Mouse (Mus musculus): ENCODE data around the gene Ndufs7.

Ndufs7 gene

GRCm38 (mm10) chr10:80293325-80293724 lies 44.4 kb downstream of the Ndufs7 start:
- no peak for DNase-seq (ENCODE audit: low spot score)

GRCm38 (mm10) chr10:80294311-80294710 lies 45.4 kb downstream of the Ndufs7 start:
- DNase-seq (ENCODE audit: low spot score) = no peak

GRCm38 (mm10) chr10:80294788-80295303 lies 45.9 kb downstream of the Ndufs7 start:
- no peak for DNase-seq (ENCODE audit: low spot score)

GRCm38 (mm10) chr10:80295618-80296425 lies 46.9 kb downstream of the Ndufs7 start, which contains the start of gene Apc2:
Gene Apc2, plus strand, starts transcription at chr10:80295977.
- DNase-seq (ENCODE audit: low spot score) = peak; percentile 66

GRCm38 (mm10) chr10:80296824-80297223 lies 47.9 kb downstream of the Ndufs7 start:
- DNase-seq (ENCODE audit: low spot score) = no peak

- DNase-seq (ENCODE audit: low spot score) = no peak
Observed at GRCm38 (mm10) chr10:80297526-80298133, 48.7 kb downstream of the Ndufs7 start.

- no peak for DNase-seq (ENCODE audit: low spot score)
Observed at GRCm38 (mm10) chr10:80298571-80299281, 49.8 kb downstream of the Ndufs7 start.

GRCm38 (mm10) chr10:80299301-80299700 lies 50.4 kb downstream of the Ndufs7 start:
- no peak for DNase-seq (ENCODE audit: low spot score)

- DNase-seq (ENCODE audit: low spot score) = no peak
Observed at GRCm38 (mm10) chr10:80299824-80300223, 50.9 kb downstream of the Ndufs7 start.

GRCm38 (mm10) chr10:80300672-80301181 lies 51.8 kb downstream of the Ndufs7 start:
- no peak for DNase-seq (ENCODE audit: low spot score)

- no peak for DNase-seq (ENCODE audit: low spot score)
Observed at GRCm38 (mm10) chr10:80301256-80302081, 52.5 kb downstream of the Ndufs7 start.

- no peak for DNase-seq (ENCODE audit: low spot score)
Observed at GRCm38 (mm10) chr10:80302082-80302355, 53.1 kb downstream of the Ndufs7 start.

GRCm38 (mm10) chr10:80302471-80302881 lies 53.6 kb downstream of the Ndufs7 start:
- DNase-seq (ENCODE audit: low spot score) = no peak

- no peak for DNase-seq (ENCODE audit: low spot score)
Observed at GRCm38 (mm10) chr10:80304458-80304857, 55.5 kb downstream of the Ndufs7 start.

GRCm38 (mm10) chr10:80304862-80305261 lies 55.9 kb downstream of the Ndufs7 start:
- DNase-seq (ENCODE audit: low spot score) = peak; percentile 51
